Mouse (Mus musculus) cerebellum, adult 2 months (tissue): Measurements from ENCODE around the gene Rps3a1.

Experiments used
- CTCF ChIP-seq: fragments of 200-500 bp; IDR thresholded peaks from 2 replicates; pipeline ENCODE4 v1.5.1; 2011; ENCODE audit warnings: low read depth, mild to moderate bottlenecking, control low read depth, low read length, moderate library complexity, borderline replicate concordance; ENCODE audit not compliant: insufficient read depth
- POLR2A ChIP-seq: fragments of 200-500 bp; IDR thresholded peaks from 2 replicates; pipeline ENCODE4 v1.6.1; 2011; ENCODE audit warnings: low read length, control low read depth, borderline replicate concordance; ENCODE audit not compliant: insufficient read depth

GRCm38 (mm10) chr3:86143343-86143742, 841 bp upstream of the Rps3a1 start:
- TF ChIP-seq CTCF (no peak), POLR2A (no peak)
